Mouse (Mus musculus): ENCODE measurements around the gene Dusp15.

DNA sequence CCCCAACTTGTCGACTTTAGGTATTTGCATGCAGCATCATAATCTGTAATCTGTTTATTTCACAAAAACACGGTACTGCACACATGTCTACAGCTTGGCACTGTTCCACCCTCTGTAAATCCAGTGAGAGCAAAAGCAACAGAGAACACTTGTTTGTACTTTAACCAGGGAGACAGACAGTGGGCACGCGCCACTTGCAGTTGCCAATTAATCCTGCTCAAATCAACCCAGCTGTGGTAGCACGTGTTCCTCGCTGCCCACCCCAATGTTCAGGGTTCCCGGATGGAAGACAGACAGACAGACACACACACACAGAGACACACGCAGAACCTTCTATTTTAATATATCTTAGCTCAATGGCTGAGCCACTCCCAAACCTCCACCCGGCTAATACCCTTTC lies 55.7 kb downstream of the Dusp15 start:
- TF ChIP-seq GATA1 (IDR thresholded peaks at IDR 0.05; ENCODE audit: borderline replicate concordance, low read length) (no peak), FLI1 (IDR thresholded peaks at IDR 0.05; ENCODE audit: low read length) (no peak)
